Mouse (Mus musculus): Measurements from ENCODE around the gene L3mbtl4. TPM values are rescaled to one million over a fixed set of nuclear protein-coding genes. Genes with fewer than 3 reads are reported as not detected.
A peak's percentile ranks its signal among the peaks of the same experiment; 100 is the strongest.

L3mbtl4 gene
- polyA plus RNA-seq, 1 experiment from 2014 or later, result 0.18 TPM

DNA sequence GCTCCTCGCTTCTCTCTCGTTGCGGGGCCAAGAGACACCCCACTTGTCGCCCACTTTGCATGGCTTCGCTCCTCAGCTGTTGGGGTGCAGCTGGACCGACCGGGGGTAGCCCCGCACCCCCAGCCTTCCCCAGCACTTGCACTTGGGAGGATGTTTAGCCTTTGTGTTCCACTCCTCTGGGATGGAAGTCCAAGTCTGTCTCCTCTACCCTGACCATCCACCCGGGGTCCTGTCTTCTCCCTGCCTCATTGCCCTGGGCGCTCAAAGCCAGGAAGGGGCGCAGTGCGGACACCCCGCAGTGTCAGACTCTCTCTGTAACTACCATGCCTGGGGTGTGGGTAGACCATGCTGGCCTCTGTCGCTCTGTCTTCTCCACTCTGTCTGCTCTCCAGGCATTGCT is 357 bp downstream of the L3mbtl4 start:
- Histone ChIP-seq H3K4me1 (replicated peaks; ENCODE audit: control insufficient read depth, insufficient read depth, low read length) (no peaks in the 10 kb centered on the region), H3K36me3 (ENCODE audit: control insufficient read depth, insufficient read depth) (no peaks in the 10 kb centered on the region), H3K27me3 (replicated peaks; ENCODE audit: control insufficient read depth, insufficient read depth, low read length) (peaks cover 7% of the 10 kb centered on the region; the same call in 1 of the 2 replicates), H3K4me2 (replicated peaks; ENCODE audit: low read depth) (peak overlapping the region; percentile 83), H3K27ac (ENCODE audit: low read depth, low read length) (no peak overlapping the region), H3K9me3 (ENCODE audit: control insufficient read depth) (no peaks in the 10 kb centered on the region), H3K4me3 (ENCODE audit: low read depth, low read length) (peak overlapping the region; percentile 41), H3K9ac (ENCODE audit: low read depth, low read length) (no peak overlapping the region)
- ATAC-seq, result 0 out of 2 replicates have a peak, but pooled peaks have one; percentile 6
- TF ChIP-seq CTCF (IDR thresholded peaks at IDR 0.05; ENCODE audit: low read depth), result no peak
- 17% methylated on average over 14 of the region's 14 CpGs for WGBS

DNA sequence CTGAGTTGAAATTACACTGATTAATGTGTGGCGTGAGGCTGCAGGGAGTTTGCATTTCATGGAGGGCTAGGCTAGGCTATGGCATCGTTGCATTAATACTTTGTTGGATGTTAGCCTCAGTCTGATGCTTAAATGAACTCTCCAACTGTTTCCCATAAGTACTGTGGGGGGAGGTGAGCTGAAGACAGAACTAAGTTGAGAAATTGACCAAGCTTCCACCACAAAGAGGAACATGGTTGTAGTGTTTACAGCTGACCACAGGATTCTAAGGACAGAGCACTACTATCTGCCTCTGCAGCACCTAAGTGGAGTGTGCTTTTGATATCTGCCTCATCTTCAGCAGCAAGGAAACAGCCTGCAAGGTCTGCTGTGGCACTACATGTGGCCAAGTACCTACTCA is 1.5 kb downstream of the L3mbtl4 start:
- Histone ChIP-seq H3K9me3 (ENCODE audit: control insufficient read depth) (no peaks in the 10 kb centered on the region), H3K27me3 (replicated peaks; ENCODE audit: control insufficient read depth, insufficient read depth, low read length) (peaks cover 7% of the 10 kb centered on the region; the same call in 1 of the 2 replicates), H3K27ac (ENCODE audit: low read depth, low read length) (no peak overlapping the region), H3K4me2 (replicated peaks; ENCODE audit: low read depth) (no peak overlapping the region), H3K36me3 (ENCODE audit: control insufficient read depth, insufficient read depth) (no peaks in the 10 kb centered on the region), H3K4me1 (replicated peaks; ENCODE audit: control insufficient read depth, insufficient read depth, low read length) (no peaks in the 10 kb centered on the region), H3K9ac (ENCODE audit: low read depth, low read length) (no peak overlapping the region), H3K4me3 (ENCODE audit: low read depth, low read length) (no peak overlapping the region)
- no peak for ATAC-seq
- 80% methylated on average over 2 of the region's 2 CpGs for WGBS
- no peak for TF ChIP-seq CTCF (IDR thresholded peaks at IDR 0.05; ENCODE audit: low read depth)

DNA sequence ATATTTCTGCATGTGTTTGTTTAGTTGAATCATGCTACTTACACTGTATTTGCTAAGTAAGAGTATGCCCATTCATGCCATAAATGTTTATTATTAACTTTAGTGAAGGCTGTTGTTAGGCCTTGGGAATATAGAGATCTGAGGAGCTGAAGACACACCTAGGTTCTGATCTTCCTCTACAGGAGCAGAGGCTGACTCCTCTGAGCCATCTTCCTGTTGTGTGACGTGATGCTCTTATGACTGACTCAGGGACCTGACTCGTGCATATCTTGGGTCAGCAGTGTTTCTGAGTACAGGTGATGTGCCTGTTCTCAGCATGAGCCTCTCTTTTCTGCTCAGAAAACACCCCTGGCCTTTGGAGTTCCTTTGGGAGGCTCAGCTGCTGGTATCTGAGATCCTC is 7.3 kb downstream of the L3mbtl4 start:
- ATAC-seq, result peak; percentile 84
- H3K4me3 ChIP-seq (ENCODE audit: low read depth, low read length), result no peak overlapping the region
- no peaks in the 10 kb centered on the region for H3K27me3 ChIP-seq (replicated peaks; ENCODE audit: control insufficient read depth, insufficient read depth, low read length)
- no peaks in the 10 kb centered on the region for H3K36me3 ChIP-seq (ENCODE audit: control insufficient read depth, insufficient read depth)
- H3K9me3 ChIP-seq (ENCODE audit: control insufficient read depth), result no peaks in the 10 kb centered on the region
- TF ChIP-seq CTCF (IDR thresholded peaks at IDR 0.05; ENCODE audit: low read depth), result no peak
- no peak overlapping the region for H3K27ac ChIP-seq (ENCODE audit: low read depth, low read length)
- no peaks in the 10 kb centered on the region for H3K4me1 ChIP-seq (replicated peaks; ENCODE audit: control insufficient read depth, insufficient read depth, low read length)
- WGBS, result 33% methylated on average over 2 of the region's 2 CpGs
- no peak overlapping the region for H3K9ac ChIP-seq (ENCODE audit: low read depth, low read length)
- H3K4me2 ChIP-seq (replicated peaks; ENCODE audit: low read depth), result no peak overlapping the region

DNA sequence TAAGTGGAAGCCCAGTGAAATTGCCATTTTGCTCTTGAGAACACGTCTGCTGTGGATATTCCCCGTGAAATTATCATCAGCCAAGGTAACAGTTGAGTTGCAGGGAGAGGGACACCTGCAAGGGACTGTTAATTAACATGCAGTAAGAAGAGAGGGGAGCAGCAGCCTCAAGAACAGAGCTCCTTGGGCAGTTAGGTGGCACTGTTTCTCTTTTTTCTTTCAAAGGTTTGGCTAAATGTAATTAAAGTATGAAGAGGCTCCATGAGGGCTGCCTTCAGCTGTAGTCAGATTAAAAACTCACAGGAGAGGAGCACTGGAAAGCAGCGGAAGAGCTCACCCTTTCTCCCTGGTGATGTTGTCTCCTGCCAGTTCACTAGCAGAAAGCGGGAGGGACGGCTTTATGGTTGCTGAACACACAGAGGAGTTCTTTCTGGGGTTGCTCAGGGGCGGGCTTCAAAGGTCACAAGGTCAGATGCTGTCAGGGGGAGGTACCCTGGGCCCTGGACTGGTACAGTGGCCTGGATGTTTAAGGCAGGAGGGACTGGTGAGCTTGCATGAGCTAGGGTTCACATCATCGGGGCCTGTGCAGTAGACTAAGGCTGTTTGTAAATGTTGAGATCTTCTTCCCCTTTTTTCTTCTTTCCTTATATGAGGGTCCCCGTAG is 11.7 kb downstream of the L3mbtl4 start:
- peak; percentile 31 for TF ChIP-seq CTCF (IDR thresholded peaks at IDR 0.05; ENCODE audit: low read depth)
- no peak for ATAC-seq
- 39% methylated on average over 8 of the region's 8 CpGs for WGBS
- Histone ChIP-seq H3K36me3 (ENCODE audit: control insufficient read depth, insufficient read depth) (no peaks in the 10 kb centered on the region), H3K4me3 (ENCODE audit: low read depth, low read length) (no peak overlapping the region), H3K27ac (ENCODE audit: low read depth, low read length) (no peak overlapping the region), H3K4me2 (replicated peaks; ENCODE audit: low read depth) (no peak overlapping the region), H3K4me1 (replicated peaks; ENCODE audit: control insufficient read depth, insufficient read depth, low read length) (no peaks in the 10 kb centered on the region), H3K9ac (ENCODE audit: low read depth, low read length) (no peak overlapping the region), H3K9me3 (ENCODE audit: control insufficient read depth) (no peaks in the 10 kb centered on the region), H3K27me3 (replicated peaks; ENCODE audit: control insufficient read depth, insufficient read depth, low read length) (no peaks in the 10 kb centered on the region)

DNA sequence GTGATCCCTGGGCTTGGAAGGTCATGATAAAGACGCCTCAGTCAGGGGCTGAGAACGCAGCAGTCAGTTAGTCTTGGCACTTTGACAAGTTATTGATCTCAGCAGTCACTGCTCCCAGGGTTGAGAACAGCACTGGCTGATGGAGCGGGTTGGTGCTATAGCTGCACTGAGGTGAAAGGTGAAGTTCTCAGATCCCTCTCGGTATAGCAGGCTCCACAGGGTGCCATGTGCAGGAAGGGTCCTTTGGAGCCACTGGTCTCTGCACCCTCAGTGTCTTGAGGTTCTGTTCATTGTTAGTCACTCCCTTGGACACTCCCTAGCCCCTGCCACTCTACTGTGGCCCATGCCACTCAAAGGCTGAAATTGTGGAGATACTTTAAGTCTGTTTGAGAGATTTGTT is 14.5 kb downstream of the L3mbtl4 start:
- no peak overlapping the region for H3K9ac ChIP-seq (ENCODE audit: low read depth, low read length)
- no peak overlapping the region for H3K4me2 ChIP-seq (replicated peaks; ENCODE audit: low read depth)
- H3K4me3 ChIP-seq (ENCODE audit: low read depth, low read length), result no peak overlapping the region
- no peak overlapping the region for H3K27ac ChIP-seq (ENCODE audit: low read depth, low read length)
- H3K9me3 ChIP-seq (ENCODE audit: control insufficient read depth), result no peaks in the 10 kb centered on the region
- ATAC-seq, result no peak
- 36% methylated on average over 4 of the region's 4 CpGs for WGBS
- no peaks in the 10 kb centered on the region for H3K36me3 ChIP-seq (ENCODE audit: control insufficient read depth, insufficient read depth)
- H3K27me3 ChIP-seq (replicated peaks; ENCODE audit: control insufficient read depth, insufficient read depth, low read length), result no peaks in the 10 kb centered on the region
- no peaks in the 10 kb centered on the region for H3K4me1 ChIP-seq (replicated peaks; ENCODE audit: control insufficient read depth, insufficient read depth, low read length)
- no peak for TF ChIP-seq CTCF (IDR thresholded peaks at IDR 0.05; ENCODE audit: low read depth)

DNA sequence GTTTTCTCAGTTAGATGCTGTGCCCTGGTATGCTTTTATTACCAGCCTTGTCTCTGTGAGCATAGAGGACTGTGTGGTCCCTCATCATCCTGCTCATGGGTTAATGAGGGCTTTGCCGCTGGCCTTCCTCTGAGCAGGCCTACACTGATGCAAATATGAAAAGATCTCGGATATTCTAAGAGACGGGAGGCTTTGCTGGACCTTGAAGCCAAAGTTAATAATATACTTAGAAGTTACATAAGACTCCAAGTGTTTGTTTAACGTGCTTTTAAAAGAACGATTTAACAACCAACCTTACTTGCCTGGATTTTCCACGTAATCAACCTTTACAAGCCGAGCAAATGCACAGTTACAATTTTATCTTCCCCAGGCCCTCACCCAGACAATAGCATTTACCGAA is 15.1 kb downstream of the L3mbtl4 start:
- no peak overlapping the region for H3K9ac ChIP-seq (ENCODE audit: low read depth, low read length)
- H3K36me3 ChIP-seq (ENCODE audit: control insufficient read depth, insufficient read depth), result no peaks in the 10 kb centered on the region
- H3K27ac ChIP-seq (ENCODE audit: low read depth, low read length), result no peak overlapping the region
- no peak overlapping the region for H3K4me3 ChIP-seq (ENCODE audit: low read depth, low read length)
- WGBS, result 41% methylated on average over 8 of the region's 8 CpGs
- no peak overlapping the region for H3K4me2 ChIP-seq (replicated peaks; ENCODE audit: low read depth)
- peak; percentile 65; the same call in 1 of the 2 replicates for ATAC-seq
- no peaks in the 10 kb centered on the region for H3K27me3 ChIP-seq (replicated peaks; ENCODE audit: control insufficient read depth, insufficient read depth, low read length)
- no peaks in the 10 kb centered on the region for H3K9me3 ChIP-seq (ENCODE audit: control insufficient read depth)
- no peak for TF ChIP-seq CTCF (IDR thresholded peaks at IDR 0.05; ENCODE audit: low read depth)
- no peaks in the 10 kb centered on the region for H3K4me1 ChIP-seq (replicated peaks; ENCODE audit: control insufficient read depth, insufficient read depth, low read length)
